Mouse (Mus musculus) right cerebral cortex, postnatal 10 days (tissue): ENCODE data around the gene Erg28.

ENCODE experiments used
- DNase-seq, 2 experiments: peaks; one replicate each; pipeline ENCODE4 v3.0.0; 2021; ENCODE audit warnings: low spot score in 2 of 2

Erg28 gene

GRCm38 (mm10) chr12:85824438-85825264 is at the start of gene Erg28, which contains the start of gene Ttll5:
Gene Erg28 (minus strand): TSS chr12:85824550.
Gene Ttll5 (plus strand): TSS chr12:85824659.
- peak; percentile 97 for DNase-seq

- peak; percentile 53 to 61 for DNase-seq
These were observed 45.1 kb upstream of the Erg28 start for GRCm38 (mm10) chr12:85869423-85869822.

GRCm38 (mm10) chr12:85867125-85867524 is 42.8 kb upstream of the Erg28 start:
- DNase-seq: no peak

GRCm38 (mm10) chr12:85866624-85867023 is 42.3 kb upstream of the Erg28 start:
- DNase-seq: no peak

GRCm38 (mm10) chr12:85865526-85865925 is 41.2 kb upstream of the Erg28 start:
- DNase-seq: peak in 1 of 2 experiments; percentile 51

GRCm38 (mm10) chr12:85862514-85862913 is 38.2 kb upstream of the Erg28 start:
- peak; percentile 36 to 38 for DNase-seq

GRCm38 (mm10) chr12:85859511-85860189 is 35.3 kb upstream of the Erg28 start:
- peak in 1 of 2 experiments; percentile 32 for DNase-seq

GRCm38 (mm10) chr12:85859111-85859510 is 34.8 kb upstream of the Erg28 start:
- no peak for DNase-seq

GRCm38 (mm10) chr12:85857300-85857699 is 33.0 kb upstream of the Erg28 start:
- no peak for DNase-seq

- DNase-seq: no peak
These were observed 29.9 kb upstream of the Erg28 start for GRCm38 (mm10) chr12:85854271-85854670.

GRCm38 (mm10) chr12:85853836-85854235 is 29.5 kb upstream of the Erg28 start:
- no peak for DNase-seq

GRCm38 (mm10) chr12:85850661-85851060 is 26.3 kb upstream of the Erg28 start:
- DNase-seq: no peak

- DNase-seq: peak; percentile 34 to 56
These were observed 24.0 kb upstream of the Erg28 start for GRCm38 (mm10) chr12:85848164-85848958.

GRCm38 (mm10) chr12:85839371-85840000 is 15.1 kb upstream of the Erg28 start:
- no peak for DNase-seq

- no peak for DNase-seq
These were observed 13.4 kb upstream of the Erg28 start for GRCm38 (mm10) chr12:85837765-85838164.

- no peak for DNase-seq
These were observed 10.2 kb upstream of the Erg28 start for GRCm38 (mm10) chr12:85834543-85834942.

- DNase-seq: no peak
These were observed 6.3 kb upstream of the Erg28 start for GRCm38 (mm10) chr12:85830691-85831090.

GRCm38 (mm10) chr12:85829866-85830265 is 5.5 kb upstream of the Erg28 start:
- no peak for DNase-seq

GRCm38 (mm10) chr12:85828856-85829255 is 4.5 kb upstream of the Erg28 start:
- DNase-seq: no peak

- DNase-seq: no peak
These were observed 1.5 kb upstream of the Erg28 start for GRCm38 (mm10) chr12:85825822-85826221.

GRCm38 (mm10) chr12:85825361-85825760 is 1.0 kb upstream of the Erg28 start:
- no peak for DNase-seq

- DNase-seq: no peak
These were observed 2.3 kb downstream of the Erg28 start for GRCm38 (mm10) chr12:85822051-85822450.
